ENCODE assay signal across 8 mouse cellular contexts in genomic region chr15:99420521-99421014, GRCm38 (mm10). TPM values are rescaled to one million over a fixed set of nuclear protein-coding genes. Genes with fewer than 3 reads are reported as not detected.
DNase-seq lines count a peak whose midpoint lies in the region; ATAC-seq and TF ChIP-seq lines count a peak whose summit lies in the region.

No protein-coding gene starts in this region.

- peak overlapping the region; percentile 13; the same call in 1 of the 2 replicates for H3K4me3 ChIP-seq in embryonic facial prominence, embryonic 15.5 days (replicated peaks)
- no peak overlapping the region for H3K4me3 ChIP-seq in heart, embryonic 14.5 days (ENCODE audit: control insufficient read depth in 1 of 2, insufficient read depth in 1 of 2, low read depth in 1 of 2, low read length in 2 of 2)
- peak overlapping the region; percentile 90 for H3K4me3 ChIP-seq in testis, adult 2 months (ENCODE audit: control insufficient read depth, low read depth, low read length)

- WGBS in embryonic facial prominence, embryonic 15.5 days, result 8% methylated on average over 12 of the region's 12 CpGs
- WGBS in heart, embryonic 14.5 days, result 18% methylated on average over 12 of the region's 12 CpGs

- H3K27me3 ChIP-seq in embryonic facial prominence, embryonic 15.5 days, result no peaks in the 10 kb centered on the region
- H3K27me3 ChIP-seq in heart, embryonic 14.5 days (ENCODE audit: control insufficient read depth, insufficient read depth, low read length), result no peaks in the 10 kb centered on the region
- no peaks in the 10 kb centered on the region for H3K27me3 ChIP-seq in testis, adult 2 months (ENCODE audit: control insufficient read depth, insufficient read depth, low read length)

- no peak overlapping the region for H3K9ac ChIP-seq in embryonic facial prominence, embryonic 15.5 days
- 0 out of 2 replicates have a peak overlapping the region, but pooled peaks have one; percentile 38 for H3K9ac ChIP-seq in heart, embryonic 14.5 days (ENCODE audit: low read length)

- H3K36me3 ChIP-seq in embryonic facial prominence, embryonic 15.5 days, result peaks cover 28% of the 10 kb centered on the region
- H3K36me3 ChIP-seq in heart, embryonic 14.5 days (ENCODE audit: control insufficient read depth, insufficient read depth, low read length), result peaks cover 44% of the 10 kb centered on the region
- H3K36me3 ChIP-seq in testis, adult 2 months (ENCODE audit: control insufficient read depth, insufficient read depth, low read length), result no peaks in the 10 kb centered on the region

- TF ChIP-seq POLR2A in testis, adult 2 months (IDR thresholded peaks at IDR 0.05; ENCODE audit: control insufficient read depth, low read depth, low read length), result no peak; the same call in 1 of the 2 replicates

- H3K4me1 ChIP-seq in embryonic facial prominence, embryonic 15.5 days, result peaks cover 41% of the 10 kb centered on the region
- H3K4me1 ChIP-seq in heart, embryonic 14.5 days (ENCODE audit: control insufficient read depth in 2 of 2, insufficient read depth in 2 of 2, low read length in 2 of 2), result peaks cover 9 to 17% of the 10 kb centered on the region in 2 experiments
- H3K4me1 ChIP-seq in testis, adult 2 months (ENCODE audit: control insufficient read depth, insufficient read depth, low read length), result peaks cover 19% of the 10 kb centered on the region

- peak overlapping the region; percentile 89 for H3K27ac ChIP-seq in embryonic facial prominence, embryonic 15.5 days (replicated peaks)
- peak overlapping the region; percentile 76 to 90 for H3K27ac ChIP-seq in heart, embryonic 14.5 days (replicated peaks in 1 of 2; ENCODE audit: control insufficient read depth in 1 of 2, insufficient read depth in 1 of 2, low read depth in 2 of 2, low read length in 2 of 2)
- peak overlapping the region; percentile 76 for H3K27ac ChIP-seq in testis, adult 2 months (ENCODE audit: control insufficient read depth, insufficient read depth, low read depth, low read length)

- H3K9me3 ChIP-seq in embryonic facial prominence, embryonic 15.5 days (replicated peaks), result no peaks in the 10 kb centered on the region
- no peaks in the 10 kb centered on the region for H3K9me3 ChIP-seq in heart, embryonic 14.5 days (ENCODE audit: control insufficient read depth, low read length)

- peak; percentile 75 for ATAC-seq in embryonic facial prominence, embryonic 15.5 days (ENCODE audit: insufficient number of reproducible peaks, low FRiP score, low TSS enrichment, low read depth)
- peak; percentile 45 for ATAC-seq in heart, embryonic 14.5 days (ENCODE audit: insufficient number of reproducible peaks, insufficient read depth, low FRiP score, low read depth)
- peak; percentile 7; the same call in 1 of the 2 replicates for ATAC-seq in megakaryocyte progenitor cell, adult 5-6 weeks (replicated peaks; ENCODE audit: poor library complexity)
- no peak for ATAC-seq in erythroblast, adult 5-6 weeks (replicated peaks; ENCODE audit: low FRiP score, poor library complexity, severe bottlenecking)

- peak overlapping the region; percentile 40 for H3K4me2 ChIP-seq in embryonic facial prominence, embryonic 15.5 days (replicated peaks)
- peak overlapping the region; percentile 14 for H3K4me2 ChIP-seq in heart, embryonic 14.5 days (ENCODE audit: low read length)

- TF ChIP-seq CTCF in testis, adult 2 months (IDR thresholded peaks at IDR 0.05; ENCODE audit: control insufficient read depth, insufficient read depth, insufficient replicate concordance, low read depth, low read length), result no peak

- peak; percentile 63 to 66 for DNase-seq in right cerebral cortex, postnatal 10 days (ENCODE audit: low spot score in 2 of 2)
- no peak for DNase-seq in right cerebral cortex, postnatal 25 days
- DNase-seq in kidney, postnatal 14 days, result peak; percentile 83

RNA-seq across cellular contexts. Expression of gene Tmbim6, which starts 27.9 kb away (rescaled TPM):
- polyA plus RNA-seq in embryonic facial prominence, embryonic 15.5 days (2015; fragmentation: Nextera tagmentation; extraction: Ambion mirVana), result 338 and 362 TPM in 2 replicates
- 235 and 239 TPM in 2 replicates for polyA plus RNA-seq in heart, embryonic 14.5 days (2014; fragmentation: Nextera tagmentation; extraction: Ambion mirVana)
- 381 and 438 TPM in 2 replicates for total RNA-seq in megakaryocyte progenitor cell, adult 5-6 weeks (2015)
- total RNA-seq in megakaryocyte progenitor cell, adult 5-6 weeks (2017), result 164 and 187 TPM in 2 replicates
- polyA plus RNA-seq in testis, adult 2 months (2012; rRNA removed), result 734 and 786 TPM in 2 replicates
- 275 and 339 TPM in 2 replicates for total RNA-seq in erythroblast, adult 5-6 weeks (2015; ENCODE audit: low replicate concordance)
- total RNA-seq in erythroblast, adult 5-6 weeks (2017; ENCODE audit: low replicate concordance), result 204 and 239 TPM in 2 replicates

RNA-seq across cellular contexts. Expression of gene Nckap5l, which starts 37.0 kb away (rescaled TPM):
- polyA plus RNA-seq in embryonic facial prominence, embryonic 15.5 days (2015; fragmentation: Nextera tagmentation; extraction: Ambion mirVana), result 11.7 and 14.9 TPM in 2 replicates
- polyA plus RNA-seq in heart, embryonic 14.5 days (2014; fragmentation: Nextera tagmentation; extraction: Ambion mirVana), result 7.5 and 9.2 TPM in 2 replicates
- total RNA-seq in megakaryocyte progenitor cell, adult 5-6 weeks (2015), result 4.0 and 9.7 TPM in 2 replicates
- 0.17 and 2.2 TPM in 2 replicates for total RNA-seq in megakaryocyte progenitor cell, adult 5-6 weeks (2017)
- 3.9 and 4.4 TPM in 2 replicates for polyA plus RNA-seq in testis, adult 2 months (2012; rRNA removed)
- total RNA-seq in erythroblast, adult 5-6 weeks (2015; ENCODE audit: low replicate concordance), result 1.5 TPM in 1 of 2 replicates, not detected in the other
- not detected in 2 replicates for total RNA-seq in erythroblast, adult 5-6 weeks (2017; ENCODE audit: low replicate concordance)

RNA-seq across cellular contexts. Expression of gene Fmnl3, which starts 50.3 kb away (rescaled TPM):
- polyA plus RNA-seq in embryonic facial prominence, embryonic 15.5 days (2015; fragmentation: Nextera tagmentation; extraction: Ambion mirVana), result 28.3 and 28.9 TPM in 2 replicates
- polyA plus RNA-seq in heart, embryonic 14.5 days (2014; fragmentation: Nextera tagmentation; extraction: Ambion mirVana), result 14.4 and 15.0 TPM in 2 replicates
- total RNA-seq in megakaryocyte progenitor cell, adult 5-6 weeks (2015), result 11.4 and 11.5 TPM in 2 replicates
- total RNA-seq in megakaryocyte progenitor cell, adult 5-6 weeks (2017), result 17.2 and 21.2 TPM in 2 replicates
- polyA plus RNA-seq in testis, adult 2 months (2012; rRNA removed), result 14.3 and 15.3 TPM in 2 replicates
- 1.2 and 3.6 TPM in 2 replicates for total RNA-seq in erythroblast, adult 5-6 weeks (2015; ENCODE audit: low replicate concordance)
- 3.7 and 4.5 TPM in 2 replicates for total RNA-seq in erythroblast, adult 5-6 weeks (2017; ENCODE audit: low replicate concordance)

RNA-seq across cellular contexts. Expression of gene Bcdin3d, which starts 54.0 kb away (rescaled TPM):
- 13.1 and 13.4 TPM in 2 replicates for polyA plus RNA-seq in embryonic facial prominence, embryonic 15.5 days (2015; fragmentation: Nextera tagmentation; extraction: Ambion mirVana)
- polyA plus RNA-seq in heart, embryonic 14.5 days (2014; fragmentation: Nextera tagmentation; extraction: Ambion mirVana), result 11.8 and 12.5 TPM in 2 replicates
- total RNA-seq in megakaryocyte progenitor cell, adult 5-6 weeks (2015), result 3.9 and 5.6 TPM in 2 replicates
- total RNA-seq in megakaryocyte progenitor cell, adult 5-6 weeks (2017), result 3.7 and 6.2 TPM in 2 replicates
- 4.6 and 4.7 TPM in 2 replicates for polyA plus RNA-seq in testis, adult 2 months (2012; rRNA removed)
- not detected in 2 replicates for total RNA-seq in erythroblast, adult 5-6 weeks (2015; ENCODE audit: low replicate concordance)
- total RNA-seq in erythroblast, adult 5-6 weeks (2017; ENCODE audit: low replicate concordance), result 0.98 and 2.1 TPM in 2 replicates

Comparison
In these comparisons a context has a peak if more than half of its experiments do, and no peak if none do; other contexts are left out.
1. H3K4me3 ChIP-seq: peak in embryonic facial prominence, embryonic 15.5 days (single experiment) and testis, adult 2 months (single experiment); none in heart, embryonic 14.5 days (0 of 2).
2. Peak in every context shown above with its lines, with median percentiles within 50 percentile points of each other: H3K27ac ChIP-seq.